Mouse (Mus musculus) layer of hippocampus, adult 18-20 months (tissue): ENCODE measurements at regions not wholly inside any gene's neighbourhood (a gene's known extent, or its start where the extent isn't known, plus 50 kb on each side); places are given as distances from the start of the nearest gene placed in this dataset.
"Not testable (repeated sequence)": the region's sequence is repeated elsewhere in the genome, so short reads cannot be mapped to it uniquely, and the experiment has no call there.

Experiments used
- DNase-seq, 2 experiments: peaks; one replicate each; pipeline ENCODE4 v3.0.0; 2022; ENCODE audit warnings: low spot score in 2 of 2
- microRNA-seq, 2 experiments: library from miRNA; unstranded; fragments of <30 nt; microRNA quantifications; one replicate each; pipeline ENCODE4 v1.2.0; 2021

DNA sequence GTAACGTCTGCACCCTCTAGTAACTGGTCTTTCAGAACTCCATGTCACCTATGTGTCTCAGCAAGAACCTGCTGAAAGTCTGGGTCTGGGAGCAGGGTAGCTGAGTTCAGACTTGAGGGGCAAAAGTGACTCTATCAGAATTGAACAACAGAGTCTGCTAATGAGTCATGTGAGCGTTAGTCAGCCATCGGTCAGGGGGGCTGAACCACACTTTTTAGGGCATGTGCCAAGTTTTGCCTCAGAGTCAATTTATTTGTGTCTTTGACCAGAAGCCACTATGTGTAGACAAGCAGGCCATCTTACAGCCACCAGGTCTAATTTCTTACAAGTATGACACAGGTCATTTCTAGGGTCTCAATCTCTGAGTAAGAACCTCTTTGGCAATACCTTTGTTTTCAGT lies 115.9 kb upstream of the Gm11146 start:
- DNase-seq: not testable (repeated sequence)

DNA sequence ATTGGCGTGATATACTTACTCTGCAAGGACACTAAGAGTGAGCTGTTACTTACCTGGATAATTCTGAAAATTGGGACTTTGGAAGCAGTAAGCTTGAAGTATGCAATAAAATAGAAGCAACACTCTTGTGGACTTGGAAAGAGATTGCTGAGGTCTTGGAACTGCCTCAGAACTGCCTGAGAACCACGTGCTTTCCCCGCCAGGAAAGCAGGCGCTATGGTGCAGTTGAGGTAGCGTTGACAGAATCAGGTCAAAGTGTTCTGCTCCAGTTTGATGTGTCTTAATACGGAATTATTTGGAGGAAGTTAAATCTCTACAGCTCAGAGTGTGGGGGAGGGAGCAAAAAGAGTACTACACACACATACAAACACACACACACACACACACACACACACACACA lies 102.8 kb upstream of the Gm11146 start:
- peak in 1 of 2 experiments; percentile 15 for DNase-seq

- DNase-seq: no peak
These were observed 93.5 kb upstream of the Gm11146 start for GRCm38 (mm10) chr16:77695443-77695842.

- DNase-seq: no peak
These were observed 85.4 kb upstream of the Gm11146 start for GRCm38 (mm10) chr16:77687056-77687839.

DNA sequence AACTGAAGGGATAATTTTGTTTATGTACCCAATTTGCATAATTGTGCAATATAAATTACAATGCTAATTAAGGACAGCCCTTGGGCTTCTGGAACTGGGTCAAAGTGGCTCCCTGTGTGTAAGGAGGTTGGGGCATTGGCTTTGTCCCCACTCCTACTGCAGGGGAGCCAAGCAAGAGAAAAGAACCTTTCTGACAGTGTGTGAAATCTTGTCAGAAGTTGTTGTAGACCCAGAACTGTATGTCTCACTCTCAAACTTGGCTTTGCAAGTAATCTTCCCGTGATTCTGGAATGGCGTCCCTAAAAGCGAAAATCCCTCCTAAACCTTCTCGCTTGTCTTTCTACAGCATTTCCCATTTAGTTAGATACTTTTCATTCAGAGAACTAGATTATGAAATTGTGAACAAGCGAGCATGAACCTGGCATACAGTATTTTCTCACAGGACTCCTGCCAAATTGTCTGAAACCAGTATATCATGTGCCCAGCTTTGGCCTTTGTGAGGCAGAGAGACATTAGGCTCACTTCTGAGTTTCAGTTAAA lies 83.8 kb upstream of the Gm11146 start:
- peak in 1 of 2 experiments; percentile 13 for DNase-seq

DNA sequence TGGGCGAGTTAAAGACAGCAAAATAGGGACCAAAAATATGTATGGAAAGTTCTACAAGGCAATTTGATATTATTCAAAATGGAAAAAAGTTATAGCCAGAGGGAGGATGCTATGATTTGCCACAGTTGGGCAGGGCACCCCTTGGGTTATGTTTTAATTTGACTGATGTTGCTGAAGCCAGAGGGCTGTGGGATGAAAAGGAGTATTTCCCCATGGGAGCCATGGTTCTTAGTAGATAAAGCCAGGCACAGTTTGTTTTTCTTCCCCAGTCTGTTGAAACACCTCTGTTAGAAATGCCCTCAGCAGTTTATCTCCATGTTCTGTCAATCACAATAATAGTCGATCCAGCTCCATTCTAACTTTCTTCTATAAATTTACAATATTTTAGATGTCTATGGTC lies 82.6 kb upstream of the Gm11146 start:
- DNase-seq: no peak

- no peak for DNase-seq
These were observed 77.3 kb upstream of the Gm11146 start for GRCm38 (mm10) chr16:77679234-77679633.

GRCm38 (mm10) chr16:77676805-77677204 lies 74.9 kb upstream of the Gm11146 start:
- no peak for DNase-seq

DNA sequence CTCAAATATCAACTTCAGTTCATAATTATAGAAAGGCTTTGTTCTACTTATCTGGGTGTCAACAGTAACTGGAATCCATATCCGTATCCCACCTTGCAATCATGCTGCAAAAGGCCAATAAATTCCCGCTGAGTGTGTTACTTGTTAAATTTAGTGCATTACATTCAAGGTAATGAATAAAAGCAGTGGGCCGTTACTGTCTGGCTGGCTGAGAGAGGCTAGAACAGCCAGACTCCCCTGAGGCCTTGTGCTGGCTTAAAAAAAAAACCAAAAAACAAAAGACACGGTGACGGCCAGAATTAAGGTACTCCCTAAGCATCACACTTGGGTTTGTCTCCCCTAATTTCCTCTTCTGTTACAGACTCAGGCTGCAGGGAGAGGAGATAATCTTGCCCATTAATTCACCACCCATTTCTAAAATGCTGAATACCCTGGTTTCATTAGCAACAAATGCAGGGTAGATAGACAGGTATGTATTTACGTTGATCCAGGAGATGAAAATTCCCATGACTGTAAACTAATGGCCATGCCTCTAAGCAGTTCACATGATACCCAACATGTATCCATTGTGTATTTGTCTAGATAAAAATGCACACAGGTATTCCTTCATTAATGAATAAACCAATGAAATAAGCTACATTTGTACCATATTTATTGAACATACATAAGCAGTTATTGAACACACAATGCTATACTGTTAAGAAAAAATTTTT lies 74.1 kb upstream of the Gm11146 start:
- DNase-seq: no peak

GRCm38 (mm10) chr16:77671253-77671652 lies 69.4 kb upstream of the Gm11146 start:
- no peak for DNase-seq

- no peak for DNase-seq
These were observed 63.9 kb upstream of the Gm11146 start for GRCm38 (mm10) chr16:77665781-77666180.

DNA sequence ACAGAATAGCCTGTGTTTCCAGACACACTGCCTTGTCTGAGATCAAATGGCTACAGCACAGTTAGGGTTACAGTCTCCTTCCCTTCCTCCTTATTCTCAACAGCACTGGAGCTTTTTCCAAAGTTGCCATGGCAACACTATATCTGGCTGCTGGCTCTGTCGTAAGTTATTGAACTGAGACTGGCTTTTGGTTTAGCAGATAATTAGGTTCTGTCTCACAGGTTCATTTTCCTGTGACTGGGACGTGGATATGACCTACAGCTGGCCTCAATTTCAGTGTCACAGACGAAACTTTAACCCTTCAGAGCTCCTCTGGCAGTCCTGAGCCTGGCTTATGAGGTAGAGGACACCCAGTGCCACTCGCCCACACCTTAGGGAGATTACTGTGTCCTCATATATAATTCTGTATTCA lies 60.2 kb upstream of the Gm11146 start:
- DNase-seq: peak; percentile 52 to 79

DNA sequence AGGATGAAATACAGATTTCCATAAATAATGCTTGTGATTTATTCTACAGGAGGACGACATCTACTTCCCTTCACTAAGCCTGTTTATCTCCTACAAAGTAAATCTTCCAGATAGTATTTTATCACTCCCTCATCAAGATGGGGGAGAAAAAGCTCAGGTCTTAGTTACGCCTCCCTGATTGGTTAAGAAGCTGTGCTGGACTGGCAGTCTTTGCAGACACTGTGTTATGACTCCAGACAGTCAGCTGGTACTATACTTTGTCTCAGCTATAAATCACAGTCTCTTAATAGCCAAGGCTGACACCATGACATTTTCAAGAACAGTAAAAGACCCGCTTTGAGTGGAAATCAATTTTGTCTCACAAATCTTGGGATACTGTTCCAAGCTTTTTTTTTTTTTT lies 51.4 kb upstream of the Gm11146 start:
- DNase-seq: no peak

Small RNA genes in the stretch of these regions (microRNA-seq; reads per million reads assigned to microRNA genes)
- gene Gm25025: 0 reads per million in 2 experiments
